Mouse (Mus musculus) heart, adult 2 months (tissue): ENCODE measurements around the gene Sept4.

ENCODE experiments used
- CTCF ChIP-seq: fragments of 200-600 bp; IDR thresholded peaks from 2 replicates; pipeline ENCODE4 v1.8.1; 2022; ENCODE audit warnings: antibody characterized with exemption, mild to moderate bottlenecking, moderate library complexity
- EP300 ChIP-seq: fragments of 200-500 bp; IDR thresholded peaks from 2 replicates; pipeline ENCODE4 v1.6.1; 2011; ENCODE audit warnings: low read depth, low read length, control low read depth; ENCODE audit not compliant: insufficient read depth
- POLR2A ChIP-seq: fragments of 200-500 bp; IDR thresholded peaks from 2 replicates; pipeline ENCODE4 v1.6.1; 2011; ENCODE audit warnings: mild to moderate bottlenecking, low read depth, low read length, control low read depth; ENCODE audit not compliant: insufficient read depth

GRCm38 (mm10) chr11:87570743-87571142 is 2.0 kb downstream of the Sept4 start:
- TF ChIP-seq POLR2A: no peak
- no peak for TF ChIP-seq EP300
- no peak for TF ChIP-seq CTCF
